Mouse (Mus musculus) olfactory bulb, adult 2 months (tissue): ENCODE measurements around the gene Srpk3.

Experiments used
- CTCF ChIP-seq: fragments of 200-500 bp; IDR thresholded peaks from 2 replicates; pipeline ENCODE4 v1.5.1; 2012; ENCODE audit warnings: low read depth, mild to moderate bottlenecking, low read length, moderate library complexity; ENCODE audit not compliant: insufficient read depth
- POLR2A ChIP-seq: fragments of 200-500 bp; IDR thresholded peaks from 2 replicates; pipeline ENCODE4 v1.6.1; 2012; ENCODE audit warnings: mild to moderate bottlenecking, low read depth, low read length, moderate library complexity; ENCODE audit not compliant: insufficient read depth

GRCm38 (mm10) chrX:73774802-73775483 is 738 bp downstream of the Srpk3 start:
- TF ChIP-seq CTCF (no peak), POLR2A (no peak)
